11 mouse cellular contexts compared by ENCODE assay signal in genomic region chr9:118227401-118228061, GRCm38 (mm10).
DNase-seq lines count a peak whose midpoint lies in the region; ATAC-seq and TF ChIP-seq lines count a peak whose summit lies in the region.
"Had no signal": no experiment of that assay in that cellular context is flagged by ENCODE, and none has a peak within 500 bp of the region (broad histone marks: within the 10 kb centered on the region; RNA-seq: fewer than 3 reads in every experiment).

No protein-coding gene starts in this region.

- H3K27ac ChIP-seq in hindbrain, embryonic 12.5 days, result peak overlapping the region; percentile 7; the same call in 1 of the 2 replicates
- no peak overlapping the region; the same call in 1 of the 2 replicates for H3K27ac ChIP-seq in hindbrain, embryonic 10.5 days
- H3K27ac ChIP-seq in forebrain, embryonic 12.5 days, result peak overlapping the region; percentile 81
- H3K27ac ChIP-seq in midbrain, embryonic 13.5 days, result peak overlapping the region; percentile 65
- H3K27ac ChIP-seq: embryonic facial prominence, embryonic 15.5 days had no signal

- no peak overlapping the region for H3K4me3 ChIP-seq in hindbrain, embryonic 12.5 days
- no peak overlapping the region for H3K4me3 ChIP-seq in hindbrain, embryonic 10.5 days
- no peak overlapping the region for H3K4me3 ChIP-seq in forebrain, embryonic 12.5 days (replicated peaks)
- no peak overlapping the region for H3K4me3 ChIP-seq in midbrain, embryonic 13.5 days (replicated peaks)
- H3K4me3 ChIP-seq: embryonic facial prominence, embryonic 15.5 days had no signal

- no peak for TF ChIP-seq POLR2A in brain, embryonic 14.5 days (IDR thresholded peaks at IDR 0.05; ENCODE audit: borderline replicate concordance, extremely low read depth, insufficient read depth, insufficient read length, poor library complexity, severe bottlenecking)

- no peaks in the 10 kb centered on the region for H3K27me3 ChIP-seq in hindbrain, embryonic 12.5 days
- H3K27me3 ChIP-seq in hindbrain, embryonic 10.5 days (ENCODE audit: insufficient read depth, poor library complexity, severe bottlenecking), result no peaks in the 10 kb centered on the region
- H3K27me3 ChIP-seq in forebrain, embryonic 12.5 days, result no peaks in the 10 kb centered on the region
- H3K27me3 ChIP-seq in midbrain, embryonic 13.5 days, result no peaks in the 10 kb centered on the region
- H3K27me3 ChIP-seq: embryonic facial prominence, embryonic 15.5 days had no signal

- no peak for TF ChIP-seq CTCF in brain, embryonic 14.5 days (IDR thresholded peaks at IDR 0.05; ENCODE audit: borderline replicate concordance, extremely low read depth, insufficient read depth, insufficient read length)

- H3K9me3 ChIP-seq in hindbrain, embryonic 12.5 days (replicated peaks), result no peaks in the 10 kb centered on the region
- no peaks in the 10 kb centered on the region for H3K9me3 ChIP-seq in hindbrain, embryonic 10.5 days
- no peaks in the 10 kb centered on the region for H3K9me3 ChIP-seq in forebrain, embryonic 12.5 days
- H3K9me3 ChIP-seq in midbrain, embryonic 13.5 days, result no peaks in the 10 kb centered on the region
- H3K9me3 ChIP-seq: embryonic facial prominence, embryonic 15.5 days had no signal

- DNase-seq in hindbrain, embryonic 10.5 days (ENCODE audit: low spot score), result no peak
- DNase-seq in brain, embryonic 14.5 days (ENCODE audit: low read depth), result peak; percentile 84
- DNase-seq in thymus, postnatal 4 days, result no peak
- no peak for DNase-seq in T-cell, adult 2 months (ENCODE audit: low spot score)
- no peak for DNase-seq in layer of hippocampus, adult 8-10 months (ENCODE audit: low spot score in 2 of 2)
- DNase-seq: heart, postnatal 14 days; lung, postnatal 10 days had no signal

- no peak overlapping the region for H3K9ac ChIP-seq in hindbrain, embryonic 12.5 days
- H3K9ac ChIP-seq in forebrain, embryonic 12.5 days, result no peak overlapping the region
- H3K9ac ChIP-seq in midbrain, embryonic 13.5 days (replicated peaks), result 0 out of 2 replicates have a peak overlapping the region, but pooled peaks have one; percentile 2
- H3K9ac ChIP-seq: embryonic facial prominence, embryonic 15.5 days had no signal

- peaks cover 13% of the 10 kb centered on the region for H3K4me1 ChIP-seq in hindbrain, embryonic 12.5 days
- H3K4me1 ChIP-seq in hindbrain, embryonic 10.5 days (replicated peaks), result peaks cover 13% of the 10 kb centered on the region
- H3K4me1 ChIP-seq in forebrain, embryonic 12.5 days, result peaks cover 22% of the 10 kb centered on the region
- peaks cover 22% of the 10 kb centered on the region for H3K4me1 ChIP-seq in midbrain, embryonic 13.5 days (replicated peaks)
- H3K4me1 ChIP-seq: embryonic facial prominence, embryonic 15.5 days had no signal

- WGBS in hindbrain, embryonic 12.5 days, result 55% methylated on average over 23 of the region's 23 CpGs
- WGBS in hindbrain, embryonic 10.5 days, result 68% methylated on average over 23 of the region's 23 CpGs
- 42% methylated on average over 23 of the region's 23 CpGs for WGBS in forebrain, embryonic 12.5 days
- 45% methylated on average over 23 of the region's 23 CpGs for WGBS in midbrain, embryonic 13.5 days

- no peak overlapping the region for H3K4me2 ChIP-seq in hindbrain, embryonic 12.5 days (replicated peaks)
- peak overlapping the region; percentile 22; the same call in 1 of the 2 replicates for H3K4me2 ChIP-seq in forebrain, embryonic 12.5 days
- H3K4me2 ChIP-seq in midbrain, embryonic 13.5 days (replicated peaks), result peak overlapping the region; percentile 26; the same call in 1 of the 2 replicates
- H3K4me2 ChIP-seq: embryonic facial prominence, embryonic 15.5 days had no signal

- ATAC-seq in hindbrain, embryonic 12.5 days (ENCODE audit: low FRiP score), result peak; percentile 71
- ATAC-seq in forebrain, embryonic 12.5 days (ENCODE audit: low FRiP score), result peak; percentile 69; the same call in 1 of the 2 replicates
- peak; percentile 78 for ATAC-seq in midbrain, embryonic 13.5 days

- H3K36me3 ChIP-seq in hindbrain, embryonic 12.5 days, result no peaks in the 10 kb centered on the region
- H3K36me3 ChIP-seq in hindbrain, embryonic 10.5 days, result no peaks in the 10 kb centered on the region
- no peaks in the 10 kb centered on the region for H3K36me3 ChIP-seq in forebrain, embryonic 12.5 days (replicated peaks)
- no peaks in the 10 kb centered on the region for H3K36me3 ChIP-seq in midbrain, embryonic 13.5 days
- H3K36me3 ChIP-seq: embryonic facial prominence, embryonic 15.5 days had no signal
